21 mouse cellular contexts compared by ENCODE assay signal in the genomic region with DNA sequence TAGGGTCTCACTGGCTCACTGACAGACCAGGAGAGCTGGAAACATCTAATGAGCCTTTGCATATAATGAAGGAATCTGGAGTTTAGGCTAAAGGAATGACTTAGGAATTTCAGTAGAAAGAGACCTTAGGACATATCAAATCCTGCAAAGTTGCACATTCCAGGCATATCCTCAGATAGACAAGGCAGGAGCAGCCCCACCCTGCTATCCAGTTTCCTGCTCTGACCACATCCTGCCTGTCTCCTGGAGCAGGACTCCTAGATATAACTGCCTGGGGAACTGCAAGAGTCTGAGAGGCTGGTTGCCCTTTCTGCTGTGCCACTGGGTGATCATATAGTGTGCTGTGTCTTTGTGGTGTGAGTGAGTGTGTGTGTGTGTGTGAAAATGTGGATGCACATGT. TPM values are rescaled to one million over a fixed set of nuclear protein-coding genes. Genes with fewer than 3 reads are reported as not detected.
"Had no signal": no experiment of that assay in that cellular context is flagged by ENCODE, and none has a peak within 500 bp of the region (broad histone marks: within the 10 kb centered on the region; RNA-seq: fewer than 3 reads in every experiment).

No protein-coding gene starts in this region.

- H3K9ac ChIP-seq: liver, embryonic 15.5 days; neural tube, embryonic 12.5 days had no signal

- H3K27ac ChIP-seq: kidney, postnatal 0 days; left cerebral cortex, adult 2 months; limb, embryonic 10.5 days; liver, embryonic 15.5 days; midbrain, embryonic 10.5 days; neural tube, embryonic 12.5 days had no signal

- DNase-seq: layer of hippocampus, adult 9-11 months; lung, adult 2 months; lung, postnatal 4 days; midbrain, embryonic 14.5 days; spleen, adult 18-20 months; thymus, adult 18-20 months; thymus, postnatal 36 days had no signal

- ATAC-seq: lung, postnatal 0 days had no signal

- H3K36me3 ChIP-seq: limb, embryonic 10.5 days; liver, embryonic 15.5 days; midbrain, embryonic 10.5 days; neural tube, embryonic 12.5 days had no signal

- H3K4me1 ChIP-seq: limb, embryonic 10.5 days; liver, embryonic 15.5 days; midbrain, embryonic 10.5 days; neural tube, embryonic 12.5 days had no signal

- H3K27me3 ChIP-seq: liver, embryonic 15.5 days; neural tube, embryonic 12.5 days had no signal

- H3K4me3 ChIP-seq: left cerebral cortex, adult 2 months; limb, embryonic 10.5 days; liver, embryonic 15.5 days; midbrain, embryonic 10.5 days; neural tube, embryonic 12.5 days had no signal

- H3K4me2 ChIP-seq: liver, embryonic 11.5 days; liver, embryonic 15.5 days; neural tube, embryonic 12.5 days had no signal

- H3K9me3 ChIP-seq: limb, embryonic 10.5 days; liver, embryonic 15.5 days; midbrain, embryonic 10.5 days; neural tube, embryonic 12.5 days had no signal

RNA-seq across cellular contexts. Expression of a gene that starts 1.9 kb away (rescaled TPM):
- total RNA-seq: layer of hippocampus, adult 18-20 months; left cerebral cortex, adult 2 months; left cerebral cortex, postnatal 14 days; megakaryocyte, adult 5-6 weeks; neutrophil, adult 5-6 weeks had no signal
- polyA plus RNA-seq: limb, embryonic 14.5 days; liver, embryonic 11.5 days; liver, embryonic 15.5 days; lung, adult 2 months; lung, postnatal 0 days; midbrain, embryonic 10.5 days; midbrain, embryonic 14.5 days; neural tube, embryonic 12.5 days; stomach, embryonic 14.5 days had no signal

RNA-seq across cellular contexts. Expression of a gene that starts 54.0 kb away (rescaled TPM):
- total RNA-seq: layer of hippocampus, adult 18-20 months; left cerebral cortex, adult 2 months; left cerebral cortex, postnatal 14 days; megakaryocyte, adult 5-6 weeks; neutrophil, adult 5-6 weeks had no signal
- polyA plus RNA-seq: limb, embryonic 10.5 days; limb, embryonic 14.5 days; lung, postnatal 0 days; midbrain, embryonic 10.5 days; midbrain, embryonic 14.5 days; neural tube, embryonic 12.5 days had no signal
